Mouse (Mus musculus) CH12.LX (cell line): ENCODE data around the gene Ar.

Experiments used
- CTCF ChIP-seq, 2 experiments: IDR thresholded peaks in 1 of 2; conservative IDR thresholded peaks in 1 of 2; 2 replicates each; pipeline ENCODE4 v1.5.1; 2011 to 2012; ENCODE audit warnings: low read depth in 2 of 2, low read length in 2 of 2, improper control_type of control experiment in 1 of 2, inconsistent platforms in 1 of 2, mild to moderate bottlenecking in 1 of 2, moderate library complexity in 1 of 2
- ELF1 ChIP-seq: IDR thresholded peaks from 2 replicates; pipeline ENCODE4 v1.6.1; 2014; ENCODE audit warnings: low read depth, mild to moderate bottlenecking, inconsistent platforms, low read length, improper control_type of control experiment
- JUN ChIP-seq: IDR thresholded peaks from 2 replicates; pipeline ENCODE4 v1.6.1; 2011; ENCODE audit warnings: low read depth, mild to moderate bottlenecking, low read length, improper control_type of control experiment, moderate library complexity; ENCODE audit not compliant: insufficient read depth
- MAZ ChIP-seq: IDR thresholded peaks from 2 replicates; pipeline ENCODE4 v1.6.1; 2012; ENCODE audit warnings: low read depth, mild to moderate bottlenecking, inconsistent platforms, low read length, improper control_type of control experiment, moderate library complexity
- MEF2A ChIP-seq: IDR thresholded peaks from 2 replicates; pipeline ENCODE4 v1.6.1; 2014; ENCODE audit warnings: low read depth, mild to moderate bottlenecking, inconsistent platforms, low read length, improper control_type of control experiment, borderline replicate concordance
- POLR2A ChIP-seq: IDR thresholded peaks from 2 replicates; pipeline ENCODE4 v1.6.1; 2011; ENCODE audit warnings: low read depth, mild to moderate bottlenecking, improper control_type of control experiment, low read length
- POLR2AphosphoS2 ChIP-seq: IDR thresholded peaks from 2 replicates; pipeline ENCODE4 v1.6.1; 2011; ENCODE audit warnings: low read depth, low read length, improper control_type of control experiment
- SMC3 ChIP-seq: IDR thresholded peaks from 2 replicates; pipeline ENCODE4 v1.6.1; 2011; ENCODE audit warnings: low read depth, low read length, improper control_type of control experiment
- UBTF ChIP-seq: IDR thresholded peaks from 2 replicates; pipeline ENCODE4 v1.6.1; 2012; ENCODE audit warnings: low read depth, mild to moderate bottlenecking, inconsistent platforms, low read length, improper control_type of control experiment, moderate library complexity

- TF ChIP-seq MAZ (no peak), CTCF (conservative IDR thresholded peaks at IDR 0.05 in 1 of 2, IDR thresholded peaks at IDR 0.05 in 1 of 2; ENCODE audit: low read depth in 2 of 2, low read length in 2 of 2) (no peak), POLR2AphosphoS2 (no peak), POLR2A (no peak), MEF2A (no peak), SMC3 (no peak), JUN (no peak), UBTF (no peak), ELF1 (no peak)
Observed at GRCm38 (mm10) chrX:98301924-98302323, 153.4 kb downstream of the Ar start.
